Mouse (Mus musculus) c-Kit-negative CD71-positive TER-119-positive erythroid progenitor cells, embryonic 14.5 days (primary cell): ENCODE measurements around the gene Cyp2j13.
"Not testable (repeated sequence)": the region's sequence is repeated elsewhere in the genome, so short reads cannot be mapped to it uniquely, and the experiment has no call there.

ENCODE experiments used
- DNase-seq: peaks from one replicate; pipeline ENCODE4 v3.0.0-alpha.2; 2013; ENCODE audit warnings: low read depth, low spot score

Cyp2j13 gene

DNA sequence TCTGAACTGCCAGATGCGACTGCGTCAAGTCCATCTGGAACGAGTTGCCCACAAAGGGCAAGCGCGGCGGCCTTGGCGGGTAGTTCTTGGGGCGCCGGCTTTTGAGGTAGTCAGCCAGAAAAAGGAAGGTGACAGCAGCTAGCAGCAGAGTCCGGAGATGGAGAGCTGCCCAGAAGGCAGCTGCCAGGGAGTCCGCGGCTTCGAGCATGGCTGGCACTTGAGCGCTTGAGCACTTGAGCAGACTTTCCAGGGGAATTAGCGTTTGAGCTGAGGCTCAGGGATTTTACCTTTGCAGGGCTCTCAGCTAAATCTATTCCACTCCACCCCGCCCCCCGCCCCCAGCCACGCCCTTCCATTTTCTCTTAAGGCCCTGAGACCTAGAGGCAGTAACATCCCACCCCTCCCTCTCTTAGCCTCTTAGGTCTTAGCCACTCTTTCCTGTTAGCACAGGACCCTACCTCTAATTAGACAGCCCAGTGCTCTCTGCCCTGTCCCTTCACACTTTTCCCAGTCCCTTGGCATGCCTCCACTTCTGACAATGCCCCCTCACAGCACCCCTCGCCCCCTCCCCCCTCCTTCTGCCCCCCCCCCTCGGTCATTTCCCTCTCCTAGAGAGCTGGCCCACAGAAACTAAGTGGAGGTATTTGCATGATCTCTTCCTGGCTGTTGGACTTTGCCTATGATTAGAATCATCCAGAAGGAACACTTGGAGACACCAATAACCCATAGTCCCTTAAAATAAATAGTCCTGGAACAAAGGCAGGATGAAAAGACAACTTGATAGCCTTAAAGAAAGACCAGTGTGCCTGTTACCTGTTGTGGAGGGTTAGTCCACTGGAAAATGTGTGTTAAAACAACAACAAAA lies at the start of gene Cyp2j13:
Gene Cyp2j13 (minus strand): TSS at position 286 of the 865 bp plus-strand sequence.
- no peak for DNase-seq

- DNase-seq, result no peak
Observed at GRCm38 (mm10) chr4:96096841-96097240, 19.5 kb upstream of the Cyp2j13 start.

DNA sequence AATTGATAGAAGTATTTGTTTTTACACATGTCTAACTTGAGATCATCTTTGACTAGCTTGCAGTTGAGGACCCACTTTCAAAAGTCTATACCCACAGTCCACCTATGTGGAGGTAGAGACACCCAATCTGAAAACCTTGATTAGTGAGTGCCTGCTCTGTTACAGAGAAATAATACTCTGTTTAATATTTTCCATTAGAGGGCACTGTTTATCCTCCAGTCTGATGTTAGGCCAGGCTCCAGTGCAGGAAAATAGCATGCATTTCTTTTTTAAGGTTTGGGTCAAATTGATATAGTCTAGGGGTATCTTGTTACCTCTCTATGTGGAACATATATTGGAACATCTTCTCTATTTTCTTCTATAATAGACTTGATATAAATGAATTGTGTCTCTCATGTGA lies 14.5 kb upstream of the Cyp2j13 start:
- no peak for DNase-seq

DNA sequence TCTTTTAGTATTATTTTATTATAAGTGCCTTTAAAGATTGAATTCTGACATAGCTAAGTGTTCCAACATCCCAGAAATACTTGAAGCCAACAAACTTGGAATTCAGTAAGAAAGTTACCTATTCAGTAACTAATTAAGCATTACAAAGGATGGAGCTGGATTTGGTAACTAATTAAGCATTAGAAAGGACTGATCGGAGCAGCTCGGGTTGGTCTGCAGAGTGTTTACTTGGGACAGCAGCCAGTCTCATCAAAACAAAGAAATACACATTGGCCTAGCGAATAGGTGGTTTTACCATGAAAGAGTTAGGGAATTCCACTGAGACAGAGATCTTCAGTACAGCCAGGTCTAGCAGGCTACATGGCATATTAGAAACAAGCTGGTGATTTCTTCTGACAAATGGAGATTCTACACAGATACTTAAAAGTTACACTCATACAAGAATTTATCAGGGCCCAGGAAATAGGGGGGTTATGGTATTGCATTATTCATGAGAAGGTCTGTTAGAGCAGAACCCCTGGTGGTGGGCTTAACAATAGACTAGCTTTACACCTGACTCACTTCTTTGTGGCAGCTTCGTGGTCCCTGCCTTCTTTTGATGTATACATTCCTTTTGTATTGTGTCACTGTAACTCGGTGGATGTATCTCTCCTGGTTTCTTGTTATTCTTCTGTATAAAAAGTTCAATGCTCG lies 12.2 kb upstream of the Cyp2j13 start:
- not testable (repeated sequence) for DNase-seq

- DNase-seq, result no peak
Observed at GRCm38 (mm10) chr4:96078308-96078707, 962 bp upstream of the Cyp2j13 start.

DNA sequence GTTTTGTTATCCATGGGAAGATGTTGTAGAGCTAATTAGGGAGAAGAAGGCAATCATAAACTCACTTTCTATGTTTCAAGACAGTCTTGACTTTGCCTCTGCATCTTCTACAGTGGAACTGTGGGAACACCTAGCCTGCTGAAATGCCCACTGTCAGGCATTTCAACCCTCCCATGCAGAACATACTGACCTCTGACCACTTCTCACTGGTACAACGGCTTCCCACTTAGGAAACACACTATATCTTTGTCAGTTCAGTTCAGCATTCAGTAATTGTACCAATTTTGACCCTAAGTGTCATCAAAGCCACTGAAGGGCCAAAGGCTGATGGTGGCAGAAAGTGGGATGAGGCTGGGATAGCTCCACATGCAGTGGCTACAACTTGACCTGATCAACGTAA lies 15.3 kb downstream of the Cyp2j13 start:
- DNase-seq, result no peak

GRCm38 (mm10) chr4:96060106-96060505 lies 17.2 kb downstream of the Cyp2j13 start:
- no peak for DNase-seq

DNA sequence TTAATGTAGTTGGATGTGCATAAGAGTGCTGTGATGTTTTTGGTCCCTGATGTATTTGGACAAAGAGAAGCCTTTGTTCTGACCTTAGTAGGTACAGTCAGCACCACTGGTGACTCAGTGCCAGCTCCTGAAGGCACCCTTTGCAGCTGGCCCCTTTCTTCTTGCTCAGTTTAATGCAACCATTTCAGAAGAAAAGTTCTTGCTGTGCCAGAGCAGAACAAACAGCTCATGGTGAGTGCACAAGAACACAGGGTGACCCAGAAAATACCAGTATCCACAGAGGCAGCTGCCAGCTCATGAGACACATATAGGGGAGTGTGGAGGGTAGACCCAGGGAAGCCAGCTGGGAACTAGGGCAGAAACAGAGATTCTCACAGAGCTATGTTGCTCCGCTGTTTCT lies 48.9 kb downstream of the Cyp2j13 start:
- DNase-seq, result no peak

GRCm38 (mm10) chr4:96022803-96023202 lies 54.5 kb downstream of the Cyp2j13 start:
- DNase-seq, result no peak

GRCm38 (mm10) chr4:96016875-96017274 lies 60.5 kb downstream of the Cyp2j13 start:
- no peak for DNase-seq

- not testable (repeated sequence) for DNase-seq
Observed at GRCm38 (mm10) chr4:95982221-95982620, 95.1 kb downstream of the Cyp2j13 start.
